Mouse (Mus musculus) liver, postnatal 0 days (tissue): ENCODE results near the gene Zfyve27.

ENCODE experiments used
- CTCF ChIP-seq: sonication (generic); IDR thresholded peaks from 2 replicates; pipeline ENCODE4 v1.5.1; 2016; ENCODE audit warnings: antibody characterized with exemption, low read depth
- EP300 ChIP-seq: IDR thresholded peaks from 2 replicates; pipeline ENCODE4 v1.6.1; 2016; ENCODE audit warnings: antibody characterized with exemption, low read depth, mild to moderate bottlenecking

DNA sequence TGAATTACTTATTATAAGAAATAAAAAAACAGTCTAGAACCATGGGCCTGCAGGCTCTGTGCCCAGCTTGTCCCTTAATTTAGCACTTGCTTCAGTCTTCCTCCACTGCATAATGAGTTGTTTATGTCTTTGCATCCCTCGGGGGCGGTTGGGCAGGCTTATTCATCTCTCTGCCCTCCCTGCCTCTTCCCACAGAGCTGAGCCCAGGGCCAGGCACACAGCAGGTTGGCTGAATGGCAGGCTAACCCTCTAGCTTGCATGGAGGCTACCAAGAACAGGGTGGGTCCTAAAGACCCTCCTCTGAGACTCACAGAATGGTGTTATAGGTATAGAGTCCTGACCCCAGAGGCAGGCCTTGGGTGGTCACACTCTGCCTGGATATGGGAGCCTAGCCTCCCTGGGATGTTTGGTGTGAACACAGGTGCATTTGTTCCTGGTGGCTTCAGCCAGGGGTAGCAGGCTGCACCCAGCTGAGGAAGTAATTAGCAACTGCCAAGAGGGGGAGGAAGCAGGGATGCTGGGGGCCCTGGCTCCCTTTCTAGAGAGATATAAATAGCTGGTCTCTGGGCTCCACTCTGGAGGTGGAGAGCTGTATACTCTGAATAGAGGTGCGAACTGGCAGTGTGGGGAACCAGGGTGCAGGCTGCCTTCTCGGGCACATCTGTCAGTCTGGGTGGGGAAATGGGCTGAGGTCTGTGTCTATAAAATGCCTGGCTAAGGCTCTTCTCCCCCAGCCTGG is 74.0 kb downstream of the Zfyve27 start:
- no peak for TF ChIP-seq CTCF
- TF ChIP-seq EP300: no peak
